Mouse (Mus musculus) CH12.LX (cell line): ENCODE measurements around the gene H3f3b. TPM values are rescaled to one million over a fixed set of nuclear protein-coding genes. Genes with fewer than 3 reads are reported as not detected.

Experiments
- DNase-seq: peaks from one replicate; pipeline ENCODE4 v3.0.0-alpha.2; 2013; ENCODE audit errors: extremely low read depth
- H3K27ac ChIP-seq: 2 replicates; pipeline ENCODE4 v1.5.1; 2012; ENCODE audit warnings: low read depth, mild to moderate bottlenecking, control low read depth, moderate library complexity; ENCODE audit not compliant: insufficient read depth
- H3K27me3 ChIP-seq: replicated peaks from 2 replicates; pipeline ENCODE3; 2012; ENCODE audit warnings: inconsistent platforms
- H3K36me3 ChIP-seq, 2 experiments: replicated peaks in 1 of 2; 2 replicates each; pipeline versions ENCODE3 to v1.6.1; 2012; ENCODE audit warnings: inconsistent platforms in 1 of 2, low read length in 1 of 2, mild to moderate bottlenecking in 1 of 2, mixed read lengths in 1 of 2, moderate library complexity in 1 of 2; ENCODE audit not compliant: control insufficient read depth in 1 of 2, insufficient read depth in 1 of 2
- H3K4me1 ChIP-seq, 2 experiments: 2 replicates each; pipeline ENCODE4 v1.6.1; 2012; ENCODE audit warnings: inconsistent platforms in 1 of 2, moderate library complexity in 1 of 2; ENCODE audit not compliant: insufficient read depth in 2 of 2, control insufficient read depth in 1 of 2
- H3K4me2 ChIP-seq: 2 replicates; pipeline ENCODE4 v1.6.1; 2012; ENCODE audit warnings: low read depth, mild to moderate bottlenecking, control low read depth; ENCODE audit not compliant: poor library complexity, insufficient read depth, severe bottlenecking
- H3K4me3 ChIP-seq, 3 experiments: fragments of 150-350 bp in 1 of 3; sonication (generic) in 1 of 3; replicated peaks in 1 of 3; 2 replicates each; pipeline versions ENCODE3 to v1.5.1; 2011 to 2012; ENCODE audit warnings: low read depth in 2 of 3, low read length in 2 of 3, mild to moderate bottlenecking in 2 of 3, moderate library complexity in 2 of 3, control low read depth in 1 of 3, improper control_type of control experiment in 1 of 3, inconsistent platforms in 1 of 3, mixed read lengths in 1 of 3; ENCODE audit not compliant: poor library complexity in 1 of 3
- H3K79me2 ChIP-seq: replicated peaks from 2 replicates; pipeline ENCODE4 v1.6.1; 2012; ENCODE audit warnings: mild to moderate bottlenecking, moderate library complexity; ENCODE audit not compliant: control insufficient read depth, poor library complexity, insufficient read depth, severe bottlenecking; ENCODE audit errors: extremely low read depth
- H3K9ac ChIP-seq: 2 replicates; pipeline ENCODE4 v1.6.1; 2012; ENCODE audit warnings: low read depth, mild to moderate bottlenecking, control low read depth, moderate library complexity; ENCODE audit not compliant: insufficient read depth
- H3K9me3 ChIP-seq: replicated peaks from 2 replicates; pipeline ENCODE3; 2012; ENCODE audit warnings: low read length, inconsistent platforms, mixed read lengths
- BHLHE40 ChIP-seq: IDR thresholded peaks from 2 replicates; pipeline ENCODE4 v1.6.1; 2011; ENCODE audit warnings: mild to moderate bottlenecking, low read depth, low read length, improper control_type of control experiment
- CTCF ChIP-seq, 2 experiments: IDR thresholded peaks in 1 of 2; conservative IDR thresholded peaks in 1 of 2; 2 replicates each; pipeline ENCODE4 v1.5.1; 2011 to 2012; ENCODE audit warnings: low read depth in 2 of 2, low read length in 2 of 2, improper control_type of control experiment in 1 of 2, inconsistent platforms in 1 of 2, mild to moderate bottlenecking in 1 of 2, moderate library complexity in 1 of 2
- E2F4 ChIP-seq: IDR thresholded peaks from 2 replicates; pipeline ENCODE4 v1.6.1; 2011; ENCODE audit warnings: low read depth, low read length, improper control_type of control experiment; ENCODE audit not compliant: insufficient replicate concordance
- EP300 ChIP-seq: IDR thresholded peaks from 2 replicates; pipeline ENCODE4 v1.6.1; 2011; ENCODE audit warnings: low read length, improper control_type of control experiment
- GABPA ChIP-seq: IDR thresholded peaks from 2 replicates; pipeline ENCODE4 v1.6.1; 2012; ENCODE audit warnings: low read depth, low read length, improper control_type of control experiment, inconsistent platforms; ENCODE audit not compliant: insufficient replicate concordance
- IRF4 ChIP-seq: IDR thresholded peaks from 2 replicates; pipeline ENCODE4 v1.6.1; 2014; ENCODE audit warnings: low read depth, mild to moderate bottlenecking, inconsistent platforms, low read length, improper control_type of control experiment
- JUN ChIP-seq: IDR thresholded peaks from 2 replicates; pipeline ENCODE4 v1.6.1; 2011; ENCODE audit warnings: low read depth, mild to moderate bottlenecking, low read length, improper control_type of control experiment, moderate library complexity; ENCODE audit not compliant: insufficient read depth
- KAT2A ChIP-seq: IDR thresholded peaks from 2 replicates; pipeline ENCODE4 v1.6.1; 2012; ENCODE audit warnings: low read length, improper control_type of control experiment, inconsistent platforms; ENCODE audit not compliant: insufficient replicate concordance
- MAX ChIP-seq: IDR thresholded peaks from 2 replicates; pipeline ENCODE4 v1.6.1; 2011; ENCODE audit warnings: low read length, improper control_type of control experiment
- MAZ ChIP-seq: IDR thresholded peaks from 2 replicates; pipeline ENCODE4 v1.6.1; 2012; ENCODE audit warnings: low read depth, mild to moderate bottlenecking, inconsistent platforms, low read length, improper control_type of control experiment, moderate library complexity
- MEF2A ChIP-seq: IDR thresholded peaks from 2 replicates; pipeline ENCODE4 v1.6.1; 2014; ENCODE audit warnings: low read depth, mild to moderate bottlenecking, inconsistent platforms, low read length, improper control_type of control experiment, borderline replicate concordance
- MYC ChIP-seq: IDR thresholded peaks from 2 replicates; pipeline ENCODE4 v1.6.1; 2011; ENCODE audit warnings: low read depth, mild to moderate bottlenecking, improper control_type of control experiment, low read length
- POLR2A ChIP-seq: IDR thresholded peaks from 2 replicates; pipeline ENCODE4 v1.6.1; 2011; ENCODE audit warnings: low read depth, mild to moderate bottlenecking, improper control_type of control experiment, low read length
- POLR2AphosphoS2 ChIP-seq: IDR thresholded peaks from 2 replicates; pipeline ENCODE4 v1.6.1; 2011; ENCODE audit warnings: low read depth, low read length, improper control_type of control experiment
- RAD21 ChIP-seq: IDR thresholded peaks from 2 replicates; pipeline ENCODE4 v1.6.1; 2011; ENCODE audit warnings: low read depth, mild to moderate bottlenecking, low read length, improper control_type of control experiment, moderate library complexity
- SIN3A ChIP-seq: IDR thresholded peaks from 2 replicates; pipeline ENCODE4 v1.6.1; 2012; ENCODE audit warnings: low read length, improper control_type of control experiment, inconsistent platforms
- UBTF ChIP-seq: IDR thresholded peaks from 2 replicates; pipeline ENCODE4 v1.6.1; 2012; ENCODE audit warnings: low read depth, mild to moderate bottlenecking, inconsistent platforms, low read length, improper control_type of control experiment, moderate library complexity
- USF2 ChIP-seq: conservative IDR thresholded peaks from 2 replicates; pipeline ENCODE4 v1.6.1; 2011; ENCODE audit warnings: low read depth, low read length, improper control_type of control experiment
- ZC3H11A ChIP-seq: IDR thresholded peaks from 2 replicates; pipeline ENCODE4 v1.6.1; 2012; ENCODE audit warnings: low read depth, mild to moderate bottlenecking, inconsistent platforms, low read length, improper control_type of control experiment
- ZMIZ1 ChIP-seq: IDR thresholded peaks from 2 replicates; pipeline ENCODE4 v1.6.1; 2012; ENCODE audit warnings: low read depth, mild to moderate bottlenecking, inconsistent platforms, low read length, improper control_type of control experiment
- dilution Hi-C: fragments of 300-500 bp; cut with MboI; formaldehyde crosslinking; loops from 2 replicates; pipeline ENCODE4 v1.14.3; 2020; ENCODE audit warnings: low sequenced_read_pairs; ENCODE audit not compliant: extremely low pct_unique_long_range_greater_than_20kb, extremely low pct_ligation_motif_present
- in situ Hi-C: fragments of 300-500 bp; cut with MboI; formaldehyde crosslinking; loops from 3 replicates; pipeline ENCODE4 v1.14.3; 2019; ENCODE audit warnings: low sequenced_read_pairs, low pct_ligation_motif_present, low pct_unique_long_range_greater_than_20kb, mixed read lengths
- polyA plus RNA-seq: library from polyadenylated mRNA; unstranded; fragments of >175 nt; gene quantifications from 2 replicates; pipeline ENCODE4 v1.2.1, GENCODE M21; 2012; ENCODE audit warnings: low read depth; ENCODE audit not compliant: insufficient read length
- total RNA-seq, 2 experiments: library from RNA; depleted of rRNA; stranded (reverse); fragments of 300-350 nt in 1 of 2; fragments of >200 nt in 1 of 2; gene quantifications; 2 replicates each; pipeline ENCODE4 v1.2.3; 2012 to 2014

H3f3b gene
- total and polyA plus RNA-seq, 3 experiments = 340 to 889 (median 567) TPM

- in situ Hi-C loops (no loop called here), dilution Hi-C loops (no loop called here)
- Histone ChIP-seq H3K9ac (no peak overlapping the region), H3K79me2 (no peaks in the 10 kb centered on the region), H3K4me1 (peaks cover 0 to 28% of the 10 kb centered on the region in 2 experiments; a peak in 2 of 4 replicates), H3K27me3 (no peaks in the 10 kb centered on the region), H3K4me2 (no peak overlapping the region), H3K36me3 (peaks cover 44 to 96% of the 10 kb centered on the region in 2 experiments), H3K9me3 (no peaks in the 10 kb centered on the region), H3K27ac (no peak overlapping the region), H3K4me3 (no peak overlapping the region)
- DNase-seq = no peak
- TF ChIP-seq JUN = no peak
- no peak for TF ChIP-seq EP300
- TF ChIP-seq ZC3H11A = no peak
- no peak for TF ChIP-seq KAT2A
- no peak for TF ChIP-seq MEF2A
- TF ChIP-seq CTCF (conservative IDR thresholded peaks at IDR 0.05 in 1 of 2, IDR thresholded peaks at IDR 0.05 in 1 of 2; ENCODE audit: low read depth in 2 of 2, low read length in 2 of 2) = no peak
- TF ChIP-seq MAX = no peak
- no peak for TF ChIP-seq USF2
- no peak for TF ChIP-seq GABPA
- no peak for TF ChIP-seq RAD21
- no peak for TF ChIP-seq MYC
- TF ChIP-seq MAZ = no peak
- TF ChIP-seq E2F4 = no peak
Measured at GRCm38 (mm10) chr11:116063562-116063961, 35.8 kb upstream of the H3f3b start.

DNA sequence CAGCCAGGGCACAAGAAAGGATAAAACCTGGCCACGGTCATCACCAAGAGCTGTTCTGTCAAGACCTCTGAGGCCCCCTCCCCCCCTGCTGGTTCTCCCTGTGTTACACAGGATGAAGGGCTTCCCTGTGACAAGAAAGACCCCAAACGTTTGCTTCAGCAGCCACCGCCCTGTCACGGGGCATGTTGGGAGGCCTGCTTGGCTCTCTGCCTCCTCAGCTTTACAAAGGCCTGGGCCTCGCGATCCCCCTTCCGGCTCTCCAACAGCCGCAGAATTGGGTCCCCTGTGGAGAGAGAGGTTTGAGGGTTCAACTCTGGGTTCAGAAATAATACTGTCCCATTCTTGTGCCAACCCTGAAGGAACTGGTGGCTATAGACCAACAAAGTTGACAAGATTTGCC is 34.8 kb upstream of the H3f3b start:
- H3K9me3 ChIP-seq = no peaks in the 10 kb centered on the region
- H3K4me2 ChIP-seq = no peak overlapping the region
- no peak; the same call in 1 of the 2 replicates for TF ChIP-seq POLR2A
- no peak for TF ChIP-seq UBTF
- no peak for TF ChIP-seq GABPA
- no peak for TF ChIP-seq BHLHE40
- TF ChIP-seq IRF4 = no peak
- no peak for TF ChIP-seq ZMIZ1
- TF ChIP-seq SIN3A = no peak
- no peak for TF ChIP-seq KAT2A
- TF ChIP-seq POLR2AphosphoS2 = no peak
- in situ Hi-C loops (no loop called here), dilution Hi-C loops (no loop called here)
- no peak overlapping the region for H3K9ac ChIP-seq
- no peaks in the 10 kb centered on the region for H3K79me2 ChIP-seq
- no peak overlapping the region for H3K4me3 ChIP-seq
- no peak overlapping the region for H3K27ac ChIP-seq
- H3K27me3 ChIP-seq = no peaks in the 10 kb centered on the region
- no peak for DNase-seq
- peaks cover 55 to 97% of the 10 kb centered on the region in 2 experiments for H3K36me3 ChIP-seq
- peaks cover 0 to 28% of the 10 kb centered on the region in 2 experiments; a peak in 2 of 4 replicates for H3K4me1 ChIP-seq
